Mouse (Mus musculus): Measurements from ENCODE around the gene Diaph3. TPM values are rescaled to one million over a fixed set of nuclear protein-coding genes. Genes with fewer than 3 reads are reported as not detected.

Gene Diaph3
- total and polyA plus RNA-seq, 3 experiments = 16.2 to 36.9 (median 17.5) TPM

- no peak for TF ChIP-seq RAD21 (IDR thresholded peaks at IDR 0.05; ENCODE audit: low read depth, low read length)
- TF ChIP-seq SMC3 (IDR thresholded peaks at IDR 0.05; ENCODE audit: low read depth, low read length) = no peak
- TF ChIP-seq CHD1 (IDR thresholded peaks at IDR 0.05; ENCODE audit: low read depth, low read length) = no peak
- no peak for TF ChIP-seq GABPA (IDR thresholded peaks at IDR 0.05; ENCODE audit: insufficient replicate concordance, low read depth, low read length)
- no peak for TF ChIP-seq TCF12 (IDR thresholded peaks at IDR 0.05; ENCODE audit: low read depth, low read length)
- TF ChIP-seq ELF1 (IDR thresholded peaks at IDR 0.05; ENCODE audit: low read depth, low read length) = no peak
- TF ChIP-seq EP300 (IDR thresholded peaks at IDR 0.05; ENCODE audit: low read length) = no peak
- no peak for TF ChIP-seq POLR2A (IDR thresholded peaks at IDR 0.05; ENCODE audit: low read depth, low read length)
- no peak for TF ChIP-seq MAFK (IDR thresholded peaks at IDR 0.05; ENCODE audit: insufficient replicate concordance, low read length)
- no peak for TF ChIP-seq ZNF384 (IDR thresholded peaks at IDR 0.05; ENCODE audit: low read depth, low read length)
- no peak for TF ChIP-seq KAT2A (IDR thresholded peaks at IDR 0.05; ENCODE audit: insufficient replicate concordance, low read length)
- TF ChIP-seq USF2 (conservative IDR thresholded peaks at IDR 0.05; ENCODE audit: low read depth, low read length) = no peak
- TF ChIP-seq NELFE (IDR thresholded peaks at IDR 0.05; ENCODE audit: low read depth, low read length) = no peak
- no peak for TF ChIP-seq CHD2 (IDR thresholded peaks at IDR 0.05; ENCODE audit: low read length)
- TF ChIP-seq TBP (conservative IDR thresholded peaks at IDR 0.05; ENCODE audit: low read depth, low read length) = no peak
- no peak for TF ChIP-seq JUND (conservative IDR thresholded peaks at IDR 0.05; ENCODE audit: low read depth, low read length)
- no peak for TF ChIP-seq UBTF (IDR thresholded peaks at IDR 0.05; ENCODE audit: low read depth, low read length)
- TF ChIP-seq E2F4 (IDR thresholded peaks at IDR 0.05; ENCODE audit: insufficient replicate concordance, low read depth, low read length) = no peak
- no peak for TF ChIP-seq MXI1 (IDR thresholded peaks at IDR 0.05; ENCODE audit: low read depth, low read length)
- no peak for TF ChIP-seq MAZ (IDR thresholded peaks at IDR 0.05; ENCODE audit: low read depth, low read length)
- in situ Hi-C loops (cut with MboI; ENCODE audit: low pct_ligation_motif_present, low pct_unique_long_range_greater_than_20kb, low sequenced_read_pairs) = no loop called here
- Histone ChIP-seq H3K9ac (ENCODE audit: insufficient read depth, low read depth) (no peak overlapping the region), H3K4me3 (replicated peaks in 1 of 3; ENCODE audit: low read depth in 2 of 3, low read length in 2 of 3, poor library complexity in 1 of 3) (no peak overlapping the region), H3K4me2 (ENCODE audit: insufficient read depth, low read depth, poor library complexity, severe bottlenecking) (no peak overlapping the region), H3K36me3 (replicated peaks in 1 of 2; ENCODE audit: control insufficient read depth in 1 of 2, insufficient read depth in 1 of 2, low read length in 1 of 2) (peaks cover 4 to 29% of the 10 kb centered on the region in 2 experiments), H3K27ac (ENCODE audit: insufficient read depth, low read depth) (no peak overlapping the region), H3K9me3 (replicated peaks; ENCODE audit: low read length) (no peaks in the 10 kb centered on the region), H3K27me3 (replicated peaks) (no peaks in the 10 kb centered on the region), H3K4me1 (ENCODE audit: control insufficient read depth in 1 of 2, insufficient read depth in 2 of 2) (no peaks in the 10 kb centered on the region), H3K79me2 (replicated peaks; ENCODE audit: control insufficient read depth, extremely low read depth, insufficient read depth, poor library complexity, severe bottlenecking) (no peaks in the 10 kb centered on the region)
- no peak for DNase-seq (ENCODE audit: extremely low read depth)
- dilution Hi-C loops (cut with MboI; ENCODE audit: extremely low pct_ligation_motif_present, extremely low pct_unique_long_range_greater_than_20kb, low sequenced_read_pairs) = no loop called here
These were observed 255.5 kb downstream of the Diaph3 start for GRCm38 (mm10) chr14:86885417-86886098.

DNA sequence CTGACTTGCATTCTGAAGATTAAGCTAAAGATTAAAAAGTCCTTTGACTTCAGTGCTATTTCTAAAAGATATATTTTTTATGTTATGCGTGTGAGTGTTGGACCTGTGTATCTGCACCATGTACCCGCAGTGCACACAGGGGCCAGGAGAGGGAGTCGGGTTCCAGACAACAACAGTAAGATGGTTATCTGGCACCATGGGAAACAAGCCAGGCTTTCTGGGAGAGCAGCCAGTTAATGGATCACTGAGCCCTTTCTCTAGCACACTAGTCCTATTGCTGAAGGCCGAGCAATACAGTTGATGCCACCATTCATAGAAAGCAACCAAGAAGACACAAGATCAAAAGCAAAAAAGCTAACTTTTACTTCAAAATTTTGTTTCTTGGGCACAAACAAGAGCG, 271.5 kb downstream of the Diaph3 start:
- Histone ChIP-seq H3K9me3 (replicated peaks; ENCODE audit: low read length) (no peaks in the 10 kb centered on the region), H3K4me3 (replicated peaks in 1 of 3; ENCODE audit: low read depth in 2 of 3, low read length in 2 of 3, poor library complexity in 1 of 3) (no peak overlapping the region), H3K27me3 (replicated peaks) (no peaks in the 10 kb centered on the region), H3K4me2 (ENCODE audit: insufficient read depth, low read depth, poor library complexity, severe bottlenecking) (no peak overlapping the region), H3K9ac (ENCODE audit: insufficient read depth, low read depth) (no peak overlapping the region), H3K27ac (ENCODE audit: insufficient read depth, low read depth) (no peak overlapping the region), H3K79me2 (replicated peaks; ENCODE audit: control insufficient read depth, extremely low read depth, insufficient read depth, poor library complexity, severe bottlenecking) (no peaks in the 10 kb centered on the region), H3K4me1 (ENCODE audit: control insufficient read depth in 1 of 2, insufficient read depth in 2 of 2) (peaks cover 0 to 18% of the 10 kb centered on the region in 2 experiments; a peak in 2 of 4 replicates), H3K36me3 (replicated peaks in 1 of 2; ENCODE audit: control insufficient read depth in 1 of 2, insufficient read depth in 1 of 2, low read length in 1 of 2) (peaks cover 3 to 31% of the 10 kb centered on the region in 2 experiments)
- DNase-seq (ENCODE audit: extremely low read depth) = peak; percentile 29
- in situ Hi-C loops (cut with MboI; ENCODE audit: low pct_ligation_motif_present, low pct_unique_long_range_greater_than_20kb, low sequenced_read_pairs) = no loop called here
- dilution Hi-C loops (cut with MboI; ENCODE audit: extremely low pct_ligation_motif_present, extremely low pct_unique_long_range_greater_than_20kb, low sequenced_read_pairs) = no loop called here
- TF ChIP-seq RCOR1 (conservative IDR thresholded peaks at IDR 0.05; ENCODE audit: low read depth, low read length) (no peak), CTCF (conservative IDR thresholded peaks at IDR 0.05 in 1 of 2, IDR thresholded peaks at IDR 0.05 in 1 of 2; ENCODE audit: low read depth in 2 of 2, low read length in 2 of 2) (peak in 1 of 2 experiments; percentile 47; a peak in 2 of 4 replicates), JUND (conservative IDR thresholded peaks at IDR 0.05; ENCODE audit: low read depth, low read length) (no peak), CHD1 (IDR thresholded peaks at IDR 0.05; ENCODE audit: low read depth, low read length) (no peak), ZNF384 (IDR thresholded peaks at IDR 0.05; ENCODE audit: low read depth, low read length) (no peak), GABPA (IDR thresholded peaks at IDR 0.05; ENCODE audit: insufficient replicate concordance, low read depth, low read length) (no peak), ELF1 (IDR thresholded peaks at IDR 0.05; ENCODE audit: low read depth, low read length) (no peak), RAD21 (IDR thresholded peaks at IDR 0.05; ENCODE audit: low read depth, low read length) (peak; percentile 29), MAZ (IDR thresholded peaks at IDR 0.05; ENCODE audit: low read depth, low read length) (no peak), BHLHE40 (IDR thresholded peaks at IDR 0.05; ENCODE audit: low read depth, low read length) (no peak), SMC3 (IDR thresholded peaks at IDR 0.05; ENCODE audit: low read depth, low read length) (peak; percentile 46), USF2 (conservative IDR thresholded peaks at IDR 0.05; ENCODE audit: low read depth, low read length) (no peak), JUN (IDR thresholded peaks at IDR 0.05; ENCODE audit: insufficient read depth, low read depth, low read length) (no peak), CHD2 (IDR thresholded peaks at IDR 0.05; ENCODE audit: low read length) (no peak)
